Mouse (Mus musculus): ENCODE results near the gene Fgfr2. TPM values are rescaled to one million over a fixed set of nuclear protein-coding genes. Genes with fewer than 3 reads are reported as not detected.
"Not testable (repeated sequence)": the region's sequence is repeated elsewhere in the genome, so short reads cannot be mapped to it uniquely, and the experiment has no call there.

The Fgfr2 gene
- polyA plus RNA-seq, 1 experiment from 2014 or later: 34.1 TPM

DNA sequence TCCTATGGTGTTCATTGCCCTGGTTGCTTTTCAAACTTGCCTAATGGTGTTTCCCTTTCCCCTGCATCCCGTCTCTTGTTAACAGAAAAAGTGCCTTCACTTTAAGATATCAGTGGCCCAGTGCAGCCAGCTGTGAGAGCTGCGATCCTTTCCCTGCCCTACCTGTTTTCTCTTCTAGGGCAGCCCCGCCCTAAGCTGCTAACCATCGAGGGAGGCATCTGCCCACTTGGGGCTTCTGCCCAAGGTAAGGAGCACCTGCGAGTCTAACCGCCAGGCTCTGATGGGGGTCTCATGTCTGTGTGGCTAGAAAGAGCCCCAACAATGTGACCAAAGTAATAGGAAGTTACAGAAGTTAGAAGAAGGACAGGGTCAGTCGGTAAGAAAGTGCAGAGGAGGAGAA, 1960.9 kb downstream of the Fgfr2 start:
- no peak for ATAC-seq (ENCODE audit: insufficient number of reproducible peaks, low FRiP score)
- 52% methylated on average over 7 of the region's 7 CpGs for WGBS
- H3K4me1 ChIP-seq (replicated peaks): no peaks in the 10 kb centered on the region

DNA sequence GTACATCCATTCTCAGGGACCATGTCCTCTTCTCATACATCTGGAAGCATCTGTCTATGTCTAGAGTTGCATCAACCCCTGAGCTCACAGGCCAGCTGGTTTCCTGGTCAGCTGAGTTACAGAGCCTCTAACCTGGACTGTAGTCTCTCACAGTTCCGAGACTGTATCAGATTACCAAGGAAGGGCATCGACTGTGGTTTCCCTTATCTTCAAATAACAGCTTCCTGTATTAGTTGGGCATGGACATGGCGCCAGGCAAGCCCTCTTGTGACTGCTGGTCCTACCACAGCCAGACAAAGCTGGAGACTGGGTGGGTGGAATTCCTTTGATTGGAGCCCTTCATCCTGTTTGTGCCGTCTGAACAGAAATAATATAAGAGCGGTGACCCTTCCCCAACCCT, 1970.1 kb downstream of the Fgfr2 start:
- no peaks in the 10 kb centered on the region for H3K27me3 ChIP-seq (replicated peaks)
- H3K9me3 ChIP-seq (replicated peaks): no peaks in the 10 kb centered on the region
- no peaks in the 10 kb centered on the region; the same call in 1 of the 2 replicates for H3K4me1 ChIP-seq (replicated peaks)
- WGBS: 54% methylated on average over 5 of the region's 5 CpGs
- H3K4me3 ChIP-seq: no peak overlapping the region
- no peak for ATAC-seq (ENCODE audit: insufficient number of reproducible peaks, low FRiP score)
- H3K4me2 ChIP-seq: no peak overlapping the region
- H3K27ac ChIP-seq (ENCODE audit: poor library complexity, severe bottlenecking): no peak overlapping the region
- H3K36me3 ChIP-seq: no peaks in the 10 kb centered on the region
- H3K9ac ChIP-seq: no peak overlapping the region

More for the DNA sequence above, 1960.9 kb downstream of the Fgfr2 start:
- H3K27ac ChIP-seq (ENCODE audit: poor library complexity, severe bottlenecking): no peak overlapping the region
- H3K9ac ChIP-seq: no peak overlapping the region
- H3K27me3 ChIP-seq (replicated peaks): no peaks in the 10 kb centered on the region
- H3K4me2 ChIP-seq: no peak overlapping the region
- H3K4me3 ChIP-seq: no peak overlapping the region
- H3K9me3 ChIP-seq (replicated peaks): no peaks in the 10 kb centered on the region
- H3K36me3 ChIP-seq: no peaks in the 10 kb centered on the region

- H3K4me3 ChIP-seq: no peak overlapping the region
- H3K9ac ChIP-seq: no peak overlapping the region
- no peaks in the 10 kb centered on the region for H3K36me3 ChIP-seq
- 81% methylated on average over 3 of the region's 3 CpGs for WGBS
- H3K4me1 ChIP-seq (replicated peaks): no peaks in the 10 kb centered on the region; the same call in 1 of the 2 replicates
- no peaks in the 10 kb centered on the region for H3K9me3 ChIP-seq (replicated peaks)
- no peaks in the 10 kb centered on the region; the same call in 1 of the 2 replicates for H3K27me3 ChIP-seq (replicated peaks)
- no peak overlapping the region for H3K27ac ChIP-seq (ENCODE audit: poor library complexity, severe bottlenecking)
- no peak overlapping the region for H3K4me2 ChIP-seq
- ATAC-seq (ENCODE audit: insufficient number of reproducible peaks, low FRiP score): no peak
These were observed 1973.0 kb downstream of the Fgfr2 start for GRCm38 (mm10) chr7:131150179-131150578.

DNA sequence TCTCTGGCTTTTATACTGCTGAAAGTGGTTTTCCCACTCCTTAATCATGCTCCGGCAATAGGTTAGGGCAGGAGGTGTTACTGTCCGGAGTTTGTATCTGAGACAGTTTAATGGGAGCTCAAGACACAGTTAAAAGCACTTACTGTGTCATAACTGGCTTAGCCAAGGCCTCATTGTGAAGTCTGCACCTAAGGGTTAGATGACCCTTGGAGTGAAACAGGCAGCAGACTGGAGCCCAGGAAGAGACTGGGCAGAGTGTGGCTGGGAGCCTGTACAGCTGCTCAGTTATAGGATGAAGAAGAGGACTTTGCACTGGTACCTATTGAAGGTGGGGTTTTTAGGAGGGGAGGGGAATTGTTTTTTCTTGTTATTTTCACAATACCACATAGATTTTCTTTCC, 1976.9 kb downstream of the Fgfr2 start, which contains the start of gene 4933402N03Rik:
Gene 4933402N03Rik (minus strand): TSS at position 101 of the 400 bp plus-strand sequence.
- Histone ChIP-seq H3K27ac (ENCODE audit: poor library complexity, severe bottlenecking) (no peak within 1 kb of the TSS), H3K4me3 (no peak within 1 kb of the TSS), H3K9ac (no peak within 1 kb of the TSS), H3K36me3 (no peaks in the 10 kb centered on the region), H3K4me1 (replicated peaks) (no peaks in the 10 kb centered on the region), H3K9me3 (replicated peaks) (no peaks in the 10 kb centered on the region), H3K27me3 (replicated peaks) (no peaks in the 10 kb centered on the region; the same call in 1 of the 2 replicates), H3K4me2 (no peak within 1 kb of the TSS)
- ATAC-seq (ENCODE audit: insufficient number of reproducible peaks, low FRiP score): no peak
- 79% methylated on average over 2 of the region's 2 CpGs for WGBS

- Histone ChIP-seq H3K4me2 (no peak overlapping the region), H3K4me3 (no peak overlapping the region), H3K36me3 (no peaks in the 10 kb centered on the region), H3K4me1 (replicated peaks) (no peaks in the 10 kb centered on the region), H3K27ac (ENCODE audit: poor library complexity, severe bottlenecking) (no peak overlapping the region), H3K9me3 (replicated peaks) (peaks cover 7% of the 10 kb centered on the region), H3K27me3 (replicated peaks) (peaks cover 29% of the 10 kb centered on the region), H3K9ac (no peak overlapping the region)
- no peak for ATAC-seq (ENCODE audit: insufficient number of reproducible peaks, low FRiP score)
- WGBS: 60% methylated on average over 3 of the region's 3 CpGs
These were observed 1990.0 kb downstream of the Fgfr2 start for GRCm38 (mm10) chr7:131133181-131133580.

- peak; percentile 53; the same call in 1 of the 2 replicates for ATAC-seq (ENCODE audit: insufficient number of reproducible peaks, low FRiP score)
- Histone ChIP-seq H3K27ac (ENCODE audit: poor library complexity, severe bottlenecking) (no peak overlapping the region), H3K36me3 (no peaks in the 10 kb centered on the region), H3K9me3 (replicated peaks) (peaks cover 5% of the 10 kb centered on the region), H3K4me2 (no peak overlapping the region), H3K4me3 (no peak overlapping the region), H3K27me3 (replicated peaks) (peaks cover 19% of the 10 kb centered on the region; the same call in 1 of the 2 replicates), H3K4me1 (replicated peaks) (no peaks in the 10 kb centered on the region), H3K9ac (no peak overlapping the region)
- WGBS: 41% methylated on average over 12 of the region's 12 CpGs
These were observed 1993.1 kb downstream of the Fgfr2 start for GRCm38 (mm10) chr7:131130021-131130420.

- H3K4me2 ChIP-seq: no peak overlapping the region
- H3K4me3 ChIP-seq: no peak overlapping the region
- no peaks in the 10 kb centered on the region for H3K4me1 ChIP-seq (replicated peaks)
- H3K36me3 ChIP-seq: no peaks in the 10 kb centered on the region
- peaks cover 17% of the 10 kb centered on the region; the same call in 1 of the 2 replicates for H3K27me3 ChIP-seq (replicated peaks)
- ATAC-seq (ENCODE audit: insufficient number of reproducible peaks, low FRiP score): no peak
- WGBS: 78% methylated on average over 2 of the region's 2 CpGs
- H3K9ac ChIP-seq: no peak overlapping the region
- peaks cover 9% of the 10 kb centered on the region for H3K9me3 ChIP-seq (replicated peaks)
- H3K27ac ChIP-seq (ENCODE audit: poor library complexity, severe bottlenecking): no peak overlapping the region
These were observed 2000.8 kb downstream of the Fgfr2 start for GRCm38 (mm10) chr7:131122210-131122807.

- Histone ChIP-seq H3K27ac (ENCODE audit: poor library complexity, severe bottlenecking) (no peak overlapping the region), H3K36me3 (no peaks in the 10 kb centered on the region)
- 56% methylated on average over 2 of the region's 2 CpGs for WGBS
These were observed 2008.7 kb downstream of the Fgfr2 start for GRCm38 (mm10) chr7:131114434-131114833.

GRCm38 (mm10) chr7:131113676-131114075, 2009.5 kb downstream of the Fgfr2 start:
- Histone ChIP-seq H3K4me1 (replicated peaks) (peaks cover 10% of the 10 kb centered on the region; the same call in 1 of the 2 replicates), H3K27ac (ENCODE audit: poor library complexity, severe bottlenecking) (no peak overlapping the region), H3K9ac (no peak overlapping the region), H3K4me3 (no peak overlapping the region), H3K36me3 (no peaks in the 10 kb centered on the region), H3K27me3 (replicated peaks) (no peaks in the 10 kb centered on the region), H3K4me2 (no peak overlapping the region), H3K9me3 (replicated peaks) (no peaks in the 10 kb centered on the region; the same call in 1 of the 2 replicates)
- no peak for ATAC-seq (ENCODE audit: insufficient number of reproducible peaks, low FRiP score)
- 35% methylated on average over 6 of the region's 6 CpGs for WGBS

More at GRCm38 (mm10) chr7:131114434-131114833, 2008.7 kb downstream of the Fgfr2 start:
- H3K4me2 ChIP-seq: no peak overlapping the region
- H3K9ac ChIP-seq: no peak overlapping the region
- H3K4me1 ChIP-seq (replicated peaks): peaks cover 10% of the 10 kb centered on the region; the same call in 1 of the 2 replicates
- no peaks in the 10 kb centered on the region; the same call in 1 of the 2 replicates for H3K9me3 ChIP-seq (replicated peaks)
- ATAC-seq (ENCODE audit: insufficient number of reproducible peaks, low FRiP score): no peak
- H3K4me3 ChIP-seq: no peak overlapping the region
- 0 out of 2 replicates have a peak, but pooled peaks cover 4% of the 10 kb centered on the region for H3K27me3 ChIP-seq (replicated peaks)

- Histone ChIP-seq H3K4me3 (no peak overlapping the region), H3K9me3 (replicated peaks) (no peaks in the 10 kb centered on the region; the same call in 1 of the 2 replicates), H3K27me3 (replicated peaks) (no peaks in the 10 kb centered on the region), H3K4me2 (no peak overlapping the region), H3K4me1 (replicated peaks) (peaks cover 10% of the 10 kb centered on the region; the same call in 1 of the 2 replicates), H3K36me3 (no peaks in the 10 kb centered on the region), H3K9ac (no peak overlapping the region), H3K27ac (ENCODE audit: poor library complexity, severe bottlenecking) (no peak overlapping the region)
- 34% methylated on average over 3 of the region's 3 CpGs for WGBS
- ATAC-seq (ENCODE audit: insufficient number of reproducible peaks, low FRiP score): no peak
These were observed 2010.7 kb downstream of the Fgfr2 start for GRCm38 (mm10) chr7:131112486-131112885.

GRCm38 (mm10) chr7:131082403-131082802, 2040.7 kb downstream of the Fgfr2 start:
- not testable (repeated sequence) for H3K4me3 ChIP-seq; H3K27me3 ChIP-seq (replicated peaks); H3K36me3 ChIP-seq; H3K27ac ChIP-seq (ENCODE audit: poor library complexity, severe bottlenecking); H3K9me3 ChIP-seq (replicated peaks); H3K9ac ChIP-seq; ATAC-seq (ENCODE audit: insufficient number of reproducible peaks, low FRiP score); H3K4me2 ChIP-seq; H3K4me1 ChIP-seq (replicated peaks)
- WGBS: 69% methylated on average over 9 of the region's 9 CpGs
